Mouse (Mus musculus): ENCODE results near the gene Scube3. TPM values are rescaled to one million over a fixed set of nuclear protein-coding genes. Genes with fewer than 3 reads are reported as not detected.
"Not testable (repeated sequence)": the region's sequence is repeated elsewhere in the genome, so short reads cannot be mapped to it uniquely, and the experiment has no call there.

The Scube3 gene
- polyA plus RNA-seq, 1 experiment from 2014 or later, result 5.8 TPM

GRCm38 (mm10) chr17:28213236-28213635 lies 71.3 kb downstream of the Scube3 start:
- H3K9me3 ChIP-seq (replicated peaks; ENCODE audit: control insufficient read depth, low read length, poor library complexity, severe bottlenecking), result no peaks in the 10 kb centered on the region
- WGBS, result 38% methylated on average over 4 of the region's 4 CpGs
- H3K4me1 ChIP-seq (ENCODE audit: control insufficient read depth, insufficient read depth, low read length), result no peaks in the 10 kb centered on the region
- H3K4me3 ChIP-seq (ENCODE audit: low read depth, low read length), result no peak overlapping the region
- no peak overlapping the region for H3K4me2 ChIP-seq (ENCODE audit: low read length)
- no peak for ATAC-seq
- no peak overlapping the region for H3K9ac ChIP-seq (ENCODE audit: low read depth, low read length)
- no peaks in the 10 kb centered on the region for H3K27me3 ChIP-seq (ENCODE audit: control insufficient read depth, insufficient read depth, low read depth, low read length)
- no peak overlapping the region for H3K27ac ChIP-seq (ENCODE audit: low read length)
- H3K36me3 ChIP-seq (ENCODE audit: control insufficient read depth, insufficient read depth, low read length), result no peaks in the 10 kb centered on the region

DNA sequence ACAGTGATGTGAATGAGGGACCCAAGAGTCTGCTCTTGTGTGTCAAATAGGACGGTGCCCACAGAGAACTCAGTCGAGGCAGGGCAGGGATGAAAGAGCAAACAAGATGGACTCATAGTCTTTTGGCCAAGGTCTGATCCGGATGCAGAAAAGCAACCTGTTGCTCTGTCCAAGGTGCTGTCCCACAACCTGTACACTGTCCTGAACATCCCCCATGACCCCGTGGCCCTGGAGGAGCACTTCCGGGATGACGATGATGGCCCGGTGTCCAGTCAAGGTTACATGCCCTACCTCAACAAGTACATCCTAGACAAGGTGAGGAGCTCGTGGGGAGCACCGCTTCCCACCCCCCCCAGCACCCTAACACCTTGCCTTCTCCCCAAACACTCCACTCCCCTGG lies 74.8 kb downstream of the Scube3 start:
- H3K4me1 ChIP-seq (ENCODE audit: control insufficient read depth, insufficient read depth, low read length), result no peaks in the 10 kb centered on the region
- ATAC-seq, result no peak
- no peaks in the 10 kb centered on the region for H3K36me3 ChIP-seq (ENCODE audit: control insufficient read depth, insufficient read depth, low read length)
- no peak overlapping the region for H3K4me3 ChIP-seq (ENCODE audit: low read depth, low read length)
- H3K9ac ChIP-seq (ENCODE audit: low read depth, low read length), result no peak overlapping the region
- 87% methylated on average over 9 of the region's 9 CpGs for WGBS
- no peak overlapping the region for H3K27ac ChIP-seq (ENCODE audit: low read length)
- no peaks in the 10 kb centered on the region for H3K27me3 ChIP-seq (ENCODE audit: control insufficient read depth, insufficient read depth, low read depth, low read length)
- H3K9me3 ChIP-seq (replicated peaks; ENCODE audit: control insufficient read depth, low read length, poor library complexity, severe bottlenecking), result no peaks in the 10 kb centered on the region
- H3K4me2 ChIP-seq (ENCODE audit: low read length), result no peak overlapping the region

DNA sequence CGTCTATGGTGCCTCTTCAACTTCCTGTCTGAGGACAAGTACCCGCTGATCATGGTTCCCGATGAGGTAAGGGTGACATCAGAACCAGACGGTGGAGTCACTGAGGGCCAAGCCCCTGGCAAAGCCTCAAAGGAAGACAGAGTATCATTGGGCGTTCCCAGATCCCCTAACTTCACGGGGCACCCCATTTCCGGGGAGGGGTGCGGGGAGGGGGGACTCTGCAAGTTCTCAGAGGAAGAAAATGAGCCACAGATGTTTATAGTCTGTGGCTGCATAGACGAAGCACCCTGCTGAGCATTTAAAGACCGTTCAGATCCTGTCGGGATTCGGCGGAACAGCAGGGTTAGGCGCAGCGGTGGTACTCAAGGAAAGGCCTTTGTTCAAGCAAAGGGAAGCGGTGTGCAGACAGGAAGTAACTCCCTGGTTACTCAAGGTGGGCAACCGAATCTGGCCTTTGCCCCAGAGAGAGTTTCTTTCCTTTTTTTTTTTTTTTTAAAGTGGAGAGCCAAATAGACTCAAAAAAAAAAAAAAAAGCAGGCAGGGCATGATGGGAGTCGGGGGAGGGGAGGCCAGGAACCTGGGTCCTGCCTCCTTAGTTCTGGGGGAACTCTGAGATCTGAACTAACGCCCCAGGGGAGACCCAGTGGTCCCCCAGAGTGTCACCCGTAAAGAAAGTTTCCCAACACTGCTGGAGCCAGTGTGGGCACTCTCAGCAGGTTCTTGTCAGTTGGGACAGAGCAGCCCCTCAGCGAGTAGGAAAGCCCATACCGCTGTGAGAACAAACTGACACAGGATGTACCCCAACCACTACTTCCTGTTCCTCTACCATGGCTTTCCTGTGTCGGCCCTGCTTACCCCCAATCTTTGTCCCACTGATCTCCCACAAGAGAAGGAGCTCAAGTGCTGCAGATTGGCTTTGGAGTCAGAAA lies 76.0 kb downstream of the Scube3 start:
- H3K36me3 ChIP-seq (ENCODE audit: control insufficient read depth, insufficient read depth, low read length), result no peaks in the 10 kb centered on the region
- H3K9me3 ChIP-seq (replicated peaks; ENCODE audit: control insufficient read depth, low read length, poor library complexity, severe bottlenecking), result no peaks in the 10 kb centered on the region
- H3K4me3 ChIP-seq (ENCODE audit: low read depth, low read length), result no peak overlapping the region
- no peaks in the 10 kb centered on the region for H3K27me3 ChIP-seq (ENCODE audit: control insufficient read depth, insufficient read depth, low read depth, low read length)
- H3K4me2 ChIP-seq (ENCODE audit: low read length), result no peak overlapping the region
- H3K4me1 ChIP-seq (ENCODE audit: control insufficient read depth, insufficient read depth, low read length), result peaks cover 3% of the 10 kb centered on the region
- 27% methylated on average over 23 of the region's 23 CpGs for WGBS
- H3K27ac ChIP-seq (ENCODE audit: low read length), result 0 out of 2 replicates have a peak overlapping the region, but pooled peaks have one; percentile 26
- no peak for ATAC-seq
- no peak overlapping the region for H3K9ac ChIP-seq (ENCODE audit: low read depth, low read length)

- not testable (repeated sequence) for H3K27me3 ChIP-seq (ENCODE audit: control insufficient read depth, insufficient read depth, low read depth, low read length); H3K9me3 ChIP-seq (replicated peaks; ENCODE audit: control insufficient read depth, low read length, poor library complexity, severe bottlenecking); H3K27ac ChIP-seq (ENCODE audit: low read length); H3K4me3 ChIP-seq (ENCODE audit: low read depth, low read length); ATAC-seq; H3K9ac ChIP-seq (ENCODE audit: low read depth, low read length); H3K4me2 ChIP-seq (ENCODE audit: low read length); H3K4me1 ChIP-seq (ENCODE audit: control insufficient read depth, insufficient read depth, low read length); H3K36me3 ChIP-seq (ENCODE audit: control insufficient read depth, insufficient read depth, low read length)
- WGBS, result 94% methylated on average over 10 of the region's 10 CpGs
Observed at GRCm38 (mm10) chr17:28222463-28222862, 80.5 kb downstream of the Scube3 start.

DNA sequence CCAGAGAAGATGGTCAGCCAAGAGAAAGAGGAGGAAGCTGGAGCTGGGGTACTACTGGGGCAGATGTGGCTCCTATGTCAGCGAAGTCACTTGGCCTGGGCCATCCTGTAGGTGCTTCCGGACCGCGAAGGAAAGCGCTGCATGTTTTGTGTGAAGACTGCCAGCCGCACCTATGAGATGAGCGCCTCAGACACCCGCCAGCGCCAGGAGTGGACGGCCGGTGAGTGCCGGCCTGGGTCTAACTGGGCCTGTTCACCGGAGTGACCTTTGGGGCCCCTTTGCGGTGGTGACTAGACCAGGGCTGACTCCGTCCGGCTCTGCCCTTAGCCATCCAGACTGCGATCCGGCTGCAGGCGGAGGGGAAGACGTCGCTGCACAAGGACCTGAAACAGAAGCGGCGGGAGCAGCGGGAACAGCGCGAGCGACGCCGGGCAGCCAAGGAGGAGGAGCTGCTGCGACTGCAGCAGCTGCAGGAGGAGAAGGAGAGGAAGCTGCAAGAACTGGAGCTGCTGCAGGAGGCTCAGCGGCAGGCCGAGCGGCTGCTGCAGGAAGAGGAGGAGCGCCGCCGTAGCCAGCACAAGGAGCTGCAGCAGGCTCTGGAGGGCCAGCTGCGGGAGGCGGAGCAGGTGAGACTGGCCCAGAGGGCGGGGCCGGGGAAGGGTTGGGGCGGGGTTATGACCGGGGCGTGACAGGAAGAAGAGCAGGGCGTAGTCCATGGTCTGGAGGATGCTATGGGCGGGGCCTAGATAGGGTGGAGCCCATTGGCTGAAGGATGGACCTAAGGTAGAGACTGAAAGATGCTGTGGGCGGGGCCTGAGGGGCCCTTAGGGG lies 81.8 kb downstream of the Scube3 start:
- Histone ChIP-seq H3K4me2 (ENCODE audit: low read length) (peak overlapping the region; percentile 88), H3K4me1 (ENCODE audit: control insufficient read depth, insufficient read depth, low read length) (peaks cover 8% of the 10 kb centered on the region), H3K4me3 (ENCODE audit: low read depth, low read length) (peak overlapping the region; percentile 55), H3K36me3 (ENCODE audit: control insufficient read depth, insufficient read depth, low read length) (no peaks in the 10 kb centered on the region), H3K27me3 (ENCODE audit: control insufficient read depth, insufficient read depth, low read depth, low read length) (no peaks in the 10 kb centered on the region), H3K27ac (ENCODE audit: low read length) (peak overlapping the region; percentile 86), H3K9ac (ENCODE audit: low read depth, low read length) (peak overlapping the region; percentile 84), H3K9me3 (replicated peaks; ENCODE audit: control insufficient read depth, low read length, poor library complexity, severe bottlenecking) (no peaks in the 10 kb centered on the region)
- WGBS, result 1% methylated on average over 44 of the region's 46 CpGs
- ATAC-seq, result peak; percentile 75

Other genes starting within 250 kb of the Scube3 start
- 56.2 and 66.9 TPM in 2 replicates for gene Anks1, start 232.8 kb upstream of the Scube3 start, polyA plus RNA-seq (2015; fragmentation: Nextera tagmentation; extraction: Ambion mirVana)
- 57.8 and 71.9 TPM in 2 replicates for gene Taf11, start 232.3 kb upstream of the Scube3 start, polyA plus RNA-seq (2015; fragmentation: Nextera tagmentation; extraction: Ambion mirVana)
- gene Tcp11, start 61.5 kb upstream of the Scube3 start, polyA plus RNA-seq (2015; fragmentation: Nextera tagmentation; extraction: Ambion mirVana), result 2.0 TPM in 2 replicates
- gene Zfp523, start 35.0 kb downstream of the Scube3 start, polyA plus RNA-seq (2015; fragmentation: Nextera tagmentation; extraction: Ambion mirVana), result 40.4 and 42.1 TPM in 2 replicates
- 6.1 and 6.8 TPM in 2 replicates for gene Def6, start 65.6 kb downstream of the Scube3 start, polyA plus RNA-seq (2015; fragmentation: Nextera tagmentation; extraction: Ambion mirVana)
- gene Ppard, start 90.6 kb downstream of the Scube3 start, polyA plus RNA-seq (2015; fragmentation: Nextera tagmentation; extraction: Ambion mirVana), result 1.2 and 1.6 TPM in 2 replicates
- gene Fance, start 171.4 kb downstream of the Scube3 start, polyA plus RNA-seq (2015; fragmentation: Nextera tagmentation; extraction: Ambion mirVana), result 25.2 and 26.3 TPM in 2 replicates
- 304 and 312 TPM in 2 replicates for gene Rpl10a, start 186.3 kb downstream of the Scube3 start, polyA plus RNA-seq (2015; fragmentation: Nextera tagmentation; extraction: Ambion mirVana)
- gene Tead3, start 208.7 kb downstream of the Scube3 start, polyA plus RNA-seq (2015; fragmentation: Nextera tagmentation; extraction: Ambion mirVana), result 1.3 and 1.4 TPM in 2 replicates
- gene Tulp1, start 223.1 kb downstream of the Scube3 start, polyA plus RNA-seq (2015; fragmentation: Nextera tagmentation; extraction: Ambion mirVana), result 1.4 and 1.7 TPM in 2 replicates